In genomic region chr1:152313480-152313879, GRCm38 (mm10) we compare ENCODE assay signal across 11 mouse cellular contexts.
DNase-seq lines count a peak whose midpoint lies in the region; ATAC-seq and TF ChIP-seq lines count a peak whose summit lies in the region.
"Had no signal": no experiment of that assay in that cellular context is flagged by ENCODE, and none has a peak within 500 bp of the region (broad histone marks: within the 10 kb centered on the region; RNA-seq: fewer than 3 reads in every experiment).

No protein-coding gene starts in this region.

- no peak overlapping the region for H3K27ac ChIP-seq in liver, embryonic 14.5 days
- H3K27ac ChIP-seq in liver, embryonic 11.5 days (ENCODE audit: low read depth, low read length): no peak overlapping the region
- H3K27ac ChIP-seq in bone marrow macrophage, adult 2 months (ENCODE audit: insufficient read depth, low read depth, low read length): no peak overlapping the region
- no peak overlapping the region for H3K27ac ChIP-seq in small intestine, adult 2 months (ENCODE audit: insufficient read depth, low read depth, low read length)
- H3K27ac ChIP-seq: neural tube, embryonic 15.5 days had no signal

- no peak for ATAC-seq in liver, embryonic 14.5 days (ENCODE audit: insufficient read depth)
- ATAC-seq in liver, embryonic 11.5 days (replicated peaks; ENCODE audit: low FRiP score): no peak

- no peak for TF ChIP-seq EP300 in liver, embryonic 14.5 days (IDR thresholded peaks at IDR 0.05; ENCODE audit: low read depth)

- no peak overlapping the region for H3K4me2 ChIP-seq in liver, embryonic 14.5 days (ENCODE audit: low read depth)
- no peak overlapping the region for H3K4me2 ChIP-seq in liver, embryonic 11.5 days
- H3K4me2 ChIP-seq: neural tube, embryonic 15.5 days had no signal

- no peaks in the 10 kb centered on the region for H3K36me3 ChIP-seq in liver, embryonic 14.5 days (replicated peaks; ENCODE audit: control insufficient read depth, insufficient read depth, low read depth)
- no peaks in the 10 kb centered on the region for H3K36me3 ChIP-seq in liver, embryonic 11.5 days (ENCODE audit: control insufficient read depth, insufficient read depth, low read length)
- H3K36me3 ChIP-seq in small intestine, adult 2 months (ENCODE audit: control insufficient read depth, insufficient read depth, low read length): no peaks in the 10 kb centered on the region
- H3K36me3 ChIP-seq: neural tube, embryonic 15.5 days had no signal

- H3K9me3 ChIP-seq in liver, embryonic 14.5 days (ENCODE audit: control insufficient read depth, low read length): no peaks in the 10 kb centered on the region
- no peaks in the 10 kb centered on the region for H3K9me3 ChIP-seq in liver, embryonic 11.5 days (ENCODE audit: control insufficient read depth, low read length)
- H3K9me3 ChIP-seq: neural tube, embryonic 15.5 days had no signal

- TF ChIP-seq CTCF in liver, embryonic 14.5 days (IDR thresholded peaks at IDR 0.05; ENCODE audit: low read depth): peak; percentile 51
- 0 out of 2 replicates have a peak, but pooled peaks have one; percentile 19 for TF ChIP-seq CTCF in bone marrow macrophage, adult 2 months (IDR thresholded peaks at IDR 0.05; ENCODE audit: low read depth, low read length)
- TF ChIP-seq CTCF in small intestine, adult 2 months (IDR thresholded peaks at IDR 0.05; ENCODE audit: extremely low read depth, insufficient read length, insufficient replicate concordance, low read depth, low read length): peak; percentile 29; the same call in 1 of the 2 replicates

- TF ChIP-seq POLR2A in bone marrow macrophage, adult 2 months (IDR thresholded peaks at IDR 0.05; ENCODE audit: borderline replicate concordance, low read depth, low read length): no peak
- no peak for TF ChIP-seq POLR2A in small intestine, adult 2 months (IDR thresholded peaks at IDR 0.05; ENCODE audit: low read depth, low read length)

- 39% methylated on average over 2 of the region's 2 CpGs for WGBS in liver, embryonic 14.5 days (ENCODE audit: insufficient replicate concordance)
- WGBS in liver, embryonic 11.5 days: 68% methylated on average over 2 of the region's 2 CpGs
- 73% methylated on average over 2 of the region's 2 CpGs for WGBS in small intestine, adult 2 months

- H3K4me1 ChIP-seq in liver, embryonic 14.5 days (replicated peaks; ENCODE audit: control insufficient read depth in 2 of 2, insufficient read depth in 2 of 2, low read length in 1 of 2): no peaks in the 10 kb centered on the region
- H3K4me1 ChIP-seq in liver, embryonic 11.5 days (replicated peaks; ENCODE audit: control insufficient read depth, insufficient read depth, low read length): no peaks in the 10 kb centered on the region
- H3K4me1 ChIP-seq in bone marrow macrophage, adult 2 months (ENCODE audit: control insufficient read depth, insufficient read depth, low read length): no peaks in the 10 kb centered on the region
- no peaks in the 10 kb centered on the region for H3K4me1 ChIP-seq in small intestine, adult 2 months (ENCODE audit: control insufficient read depth, insufficient read depth, insufficient read length, low read length)
- H3K4me1 ChIP-seq: neural tube, embryonic 15.5 days had no signal

- no peak overlapping the region for H3K9ac ChIP-seq in liver, embryonic 14.5 days (replicated peaks)
- H3K9ac ChIP-seq in liver, embryonic 11.5 days (ENCODE audit: low read depth, low read length): no peak overlapping the region
- H3K9ac ChIP-seq: neural tube, embryonic 15.5 days had no signal

- H3K4me3 ChIP-seq in liver, embryonic 14.5 days (ENCODE audit: insufficient read depth in 1 of 2, low read depth in 2 of 2, low read length in 2 of 2): no peak overlapping the region
- H3K4me3 ChIP-seq in liver, embryonic 11.5 days (ENCODE audit: low read depth, low read length): no peak overlapping the region
- no peak overlapping the region for H3K4me3 ChIP-seq in bone marrow macrophage, adult 2 months (ENCODE audit: insufficient read depth, low read length)
- H3K4me3 ChIP-seq in small intestine, adult 2 months (ENCODE audit: low read depth, low read length): no peak overlapping the region
- H3K4me3 ChIP-seq: neural tube, embryonic 15.5 days had no signal

- peak; percentile 49 to 51 for DNase-seq in cerebellum, postnatal 10 days
- no peak for DNase-seq in cerebellum, adult 11 months
- DNase-seq in liver, embryonic 14.5 days (ENCODE audit: low read depth in 3 of 3, low spot score in 3 of 3): no peak
- no peak for DNase-seq in liver, embryonic 11.5 days (ENCODE audit: low spot score)
- no peak for DNase-seq in layer of hippocampus, adult 9-11 months
- no peak for DNase-seq in heart, adult 18-20 months
- DNase-seq: cerebellum, adult 2 months; lung, adult 2 months had no signal

- H3K27me3 ChIP-seq in liver, embryonic 14.5 days (ENCODE audit: control insufficient read depth, insufficient read depth, low read length): no peaks in the 10 kb centered on the region
- H3K27me3 ChIP-seq in liver, embryonic 11.5 days (replicated peaks; ENCODE audit: control insufficient read depth, insufficient read depth, low read length): no peaks in the 10 kb centered on the region
- H3K27me3 ChIP-seq in small intestine, adult 2 months (ENCODE audit: control insufficient read depth, insufficient read depth, low read length): no peaks in the 10 kb centered on the region
- H3K27me3 ChIP-seq: neural tube, embryonic 15.5 days had no signal

Comparison
In these comparisons a context has a peak if more than half of its experiments do, and no peak if none do; other contexts are left out.
1. DNase-seq: peak in cerebellum, postnatal 10 days (2 of 2); none in cerebellum, adult 11 months (single experiment), liver, embryonic 14.5 days (0 of 3), liver, embryonic 11.5 days (single experiment), layer of hippocampus, adult 9-11 months (single experiment) and heart, adult 18-20 months (0 of 2).
2. Peak in every context shown above with its lines, with median percentiles within 50 percentile points of each other: CTCF ChIP-seq.